Mouse (Mus musculus) limb, embryonic 14.5 days (tissue): ENCODE results near the gene Zfp277. TPM values are rescaled to one million over a fixed set of nuclear protein-coding genes. Genes with fewer than 3 reads are reported as not detected.

Experiments
- ATAC-seq: fragments of 200-750 bp; cut with Nextera tagmentation; 2 replicates; pipeline ENCODE4 v1.8.0; 2017; ENCODE audit warnings: low read depth, moderate number of reproducible peaks, moderate TSS enrichment; ENCODE audit not compliant: low FRiP score
- DNase-seq: peaks from one replicate; pipeline ENCODE4 v3.0.0-alpha.2; 2015; ENCODE audit warnings: low spot score
- H3K27ac ChIP-seq: fragments of 300-500 bp; sonication (generic); replicated peaks from 2 replicates; pipeline ENCODE4 v1.5.1; 2014; ENCODE audit warnings: low read depth, mild to moderate bottlenecking, low read length, moderate library complexity, mixed read lengths
- H3K27me3 ChIP-seq: fragments of 300-500 bp; sonication (generic); 2 replicates; pipeline ENCODE4 v1.6.1; 2014; ENCODE audit warnings: low read length, mixed read lengths; ENCODE audit not compliant: control insufficient read depth, insufficient read depth
- H3K36me3 ChIP-seq: fragments of 300-500 bp; sonication (generic); 2 replicates; pipeline ENCODE4 v1.6.1; 2014; ENCODE audit warnings: mild to moderate bottlenecking, low read length, moderate library complexity, mixed read lengths; ENCODE audit not compliant: control insufficient read depth, insufficient read depth
- H3K4me1 ChIP-seq: fragments of 300-500 bp; sonication (generic); 2 replicates; pipeline ENCODE4 v1.6.1; 2014; ENCODE audit warnings: antibody characterized with exemption, low read length, mixed read lengths; ENCODE audit not compliant: control insufficient read depth, insufficient read depth
- H3K4me2 ChIP-seq: fragments of 300-500 bp; sonication (generic); replicated peaks from 2 replicates; pipeline ENCODE4 v1.6.1; 2014; ENCODE audit warnings: low read depth, mild to moderate bottlenecking, low read length, moderate library complexity; ENCODE audit not compliant: severe bottlenecking
- H3K4me3 ChIP-seq: fragments of 300-500 bp; sonication (generic); replicated peaks from 2 replicates; pipeline ENCODE4 v1.5.1; 2014; ENCODE audit warnings: low read length
- H3K9ac ChIP-seq: fragments of 300-500 bp; sonication (generic); 2 replicates; pipeline ENCODE4 v1.6.1; 2014; ENCODE audit warnings: mild to moderate bottlenecking, low read depth, low read length, moderate library complexity; ENCODE audit not compliant: severe bottlenecking
- H3K9me3 ChIP-seq: fragments of 300-500 bp; sonication (generic); 2 replicates; pipeline ENCODE4 v1.6.1; 2016; ENCODE audit warnings: low read length; ENCODE audit not compliant: control insufficient read depth
- POLR2A ChIP-seq: fragments of 200-500 bp; IDR thresholded peaks from 2 replicates; pipeline ENCODE4 v1.8.0; 2012; ENCODE audit warnings: inconsistent platforms, mild to moderate bottlenecking, moderate library complexity, borderline replicate concordance; ENCODE audit not compliant: insufficient read depth, insufficient read length; ENCODE audit errors: extremely low read depth
- WGBS: fragments of 180-500 bp; shearing (Covaris S2); extraction: QIAGEN DNeasy Blood & Tissue Kit; methylation state at CpG from one replicate; pipeline ENCODE4 v1.1.7; 2014; 5-methylcytosine and 5-hydroxymethylcytosine counted together
- polyA plus RNA-seq, 2 experiments: library from polyadenylated mRNA; depleted of rRNA in 1 of 2; stranded (reverse) in 1 of 2; unstranded in 1 of 2; fragments of >200 nt; fragmentation: Nextera tagmentation in 1 of 2; extraction: Ambion mirVana in 1 of 2; gene quantifications; 2 replicates each; pipeline versions ENCODE4 v1.2.1 to v1.2.3; 2012 to 2014

The Zfp277 gene
- polyA plus RNA-seq, 2 experiments, result 22.0 to 40.7 TPM

GRCm38 (mm10) chr12:40464282-40464681 is 18.6 kb upstream of the Zfp277 start:
- ATAC-seq, result no peak
- no peak overlapping the region for H3K27ac ChIP-seq
- H3K4me2 ChIP-seq, result no peak overlapping the region
- H3K4me1 ChIP-seq, result peaks cover 15% of the 10 kb centered on the region; the same call in 1 of the 2 replicates
- no peaks in the 10 kb centered on the region for H3K36me3 ChIP-seq
- no peaks in the 10 kb centered on the region for H3K27me3 ChIP-seq
- TF ChIP-seq POLR2A, result no peak
- H3K9ac ChIP-seq, result no peak overlapping the region
- H3K4me3 ChIP-seq, result no peak overlapping the region
- H3K9me3 ChIP-seq, result no peaks in the 10 kb centered on the region
- no peak for DNase-seq
- 38% methylated on average over 6 of the region's 6 CpGs for WGBS

- ATAC-seq (no peak), DNase-seq (no peak)
- no peaks in the 10 kb centered on the region for H3K36me3 ChIP-seq
- no peak overlapping the region for H3K9ac ChIP-seq
- H3K27ac ChIP-seq, result no peak overlapping the region
- no peaks in the 10 kb centered on the region for H3K27me3 ChIP-seq
- H3K4me2 ChIP-seq, result no peak overlapping the region
- H3K4me1 ChIP-seq, result peaks cover 15% of the 10 kb centered on the region; the same call in 1 of the 2 replicates
- WGBS, result 58% methylated on average over 2 of the region's 2 CpGs
- TF ChIP-seq POLR2A, result no peak
- no peak overlapping the region for H3K4me3 ChIP-seq
- no peaks in the 10 kb centered on the region for H3K9me3 ChIP-seq
Measured at GRCm38 (mm10) chr12:40463828-40464227, 18.1 kb upstream of the Zfp277 start.

DNA sequence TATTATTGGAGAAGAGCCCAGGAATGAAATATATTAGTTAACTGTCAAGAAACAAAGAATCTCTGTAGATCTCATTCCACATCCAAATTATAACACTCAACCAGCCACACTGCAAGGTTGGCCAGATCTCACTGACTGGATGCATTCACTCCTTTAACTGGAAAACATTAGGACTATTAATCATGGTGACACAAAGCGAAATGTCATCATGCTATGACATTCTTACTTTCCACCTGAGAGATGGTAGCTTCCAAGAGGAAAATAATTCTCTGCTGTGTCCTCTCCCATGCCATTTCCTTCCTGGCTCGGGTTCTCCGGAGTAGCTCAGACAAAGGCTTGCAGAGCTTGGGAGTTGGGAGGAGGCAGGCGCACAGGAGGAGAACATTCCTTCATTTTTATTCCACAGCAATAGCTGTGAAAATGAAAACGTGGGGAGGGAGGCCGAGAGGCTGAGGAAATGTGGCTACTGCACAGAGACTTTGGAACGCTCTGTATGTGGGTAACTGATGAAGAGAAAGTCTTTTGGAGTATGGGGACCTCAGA is 17.1 kb upstream of the Zfp277 start:
- WGBS, result 55% methylated on average over 7 of the region's 7 CpGs
- ATAC-seq (no peak), DNase-seq (no peak)
- Histone ChIP-seq H3K36me3 (no peaks in the 10 kb centered on the region), H3K9me3 (no peaks in the 10 kb centered on the region), H3K27me3 (no peaks in the 10 kb centered on the region), H3K9ac (no peak overlapping the region), H3K4me1 (peaks cover 15% of the 10 kb centered on the region; the same call in 1 of the 2 replicates), H3K4me3 (no peak overlapping the region), H3K4me2 (no peak overlapping the region), H3K27ac (0 out of 2 replicates have a peak overlapping the region, but pooled peaks have one; percentile 21)
- no peak for TF ChIP-seq POLR2A

DNA sequence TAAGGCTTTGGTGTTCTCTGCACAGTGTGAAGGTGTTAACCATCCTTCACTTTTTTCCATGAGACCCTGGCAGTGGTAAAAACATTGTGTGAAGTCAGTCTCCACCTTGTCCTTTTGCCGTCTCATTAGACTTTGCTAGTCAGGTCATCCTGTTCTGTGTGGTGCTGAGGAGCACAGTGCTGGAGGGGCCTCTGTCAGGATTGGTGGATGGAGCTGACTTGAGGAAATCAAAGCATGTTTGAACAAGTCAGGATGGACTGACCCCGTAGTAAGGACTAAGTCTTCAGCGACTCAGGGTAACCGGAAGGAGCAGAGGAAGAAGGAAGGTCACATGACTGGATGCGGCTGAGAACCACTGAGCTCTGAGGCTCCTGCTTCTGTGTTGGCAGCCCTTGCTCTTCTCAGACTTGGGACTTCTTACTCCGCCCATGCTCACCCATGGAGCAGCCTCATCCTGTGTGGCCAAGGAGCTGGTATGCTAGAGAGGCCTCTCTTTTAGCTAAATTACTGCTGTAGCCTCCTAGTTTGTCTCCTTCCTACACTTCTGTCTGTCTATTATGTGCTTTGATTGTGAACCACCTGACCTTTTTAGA is 14.1 kb upstream of the Zfp277 start:
- TF ChIP-seq POLR2A, result no peak
- H3K27ac ChIP-seq, result 0 out of 2 replicates have a peak overlapping the region, but pooled peaks have one; percentile 5
- no peak for DNase-seq
- H3K36me3 ChIP-seq, result no peaks in the 10 kb centered on the region
- 64% methylated on average over 6 of the region's 6 CpGs for WGBS
- H3K4me1 ChIP-seq, result peaks cover 13% of the 10 kb centered on the region; the same call in 1 of the 2 replicates
- no peak overlapping the region for H3K4me3 ChIP-seq
- H3K4me2 ChIP-seq, result no peak overlapping the region
- H3K9ac ChIP-seq, result no peak overlapping the region
- H3K27me3 ChIP-seq, result no peaks in the 10 kb centered on the region
- no peak for ATAC-seq
- no peaks in the 10 kb centered on the region for H3K9me3 ChIP-seq

GRCm38 (mm10) chr12:40458977-40459376 is 13.3 kb upstream of the Zfp277 start:
- WGBS, result 69% methylated on average over 3 of the region's 3 CpGs
- no peak for ATAC-seq
- 0 out of 2 replicates have a peak, but pooled peaks cover 6% of the 10 kb centered on the region for H3K4me1 ChIP-seq
- H3K9ac ChIP-seq, result no peak overlapping the region
- no peak for DNase-seq
- H3K27ac ChIP-seq, result no peak overlapping the region
- H3K4me3 ChIP-seq, result no peak overlapping the region
- no peak for TF ChIP-seq POLR2A
- no peaks in the 10 kb centered on the region for H3K9me3 ChIP-seq
- H3K4me2 ChIP-seq, result no peak overlapping the region
- no peaks in the 10 kb centered on the region for H3K36me3 ChIP-seq
- no peaks in the 10 kb centered on the region for H3K27me3 ChIP-seq
